Mouse (Mus musculus) adrenal gland (tissue): ENCODE measurements around the gene Pgap1.

Source experiments
- intact Hi-C: fragments of 180-260 bp; cut with DNase I; formaldehyde crosslinking; loops from one replicate; pipeline ENCODE4 v1.15.1; 2025

Gene Pgap1

GRCm38 (mm10) chr1:54523717-54524116, 33.8 kb downstream of the Pgap1 start:
- intact Hi-C loops: no loop called here

- intact Hi-C loops: no loop called here
These were observed 37.4 kb downstream of the Pgap1 start for GRCm38 (mm10) chr1:54520062-54520577.

DNA sequence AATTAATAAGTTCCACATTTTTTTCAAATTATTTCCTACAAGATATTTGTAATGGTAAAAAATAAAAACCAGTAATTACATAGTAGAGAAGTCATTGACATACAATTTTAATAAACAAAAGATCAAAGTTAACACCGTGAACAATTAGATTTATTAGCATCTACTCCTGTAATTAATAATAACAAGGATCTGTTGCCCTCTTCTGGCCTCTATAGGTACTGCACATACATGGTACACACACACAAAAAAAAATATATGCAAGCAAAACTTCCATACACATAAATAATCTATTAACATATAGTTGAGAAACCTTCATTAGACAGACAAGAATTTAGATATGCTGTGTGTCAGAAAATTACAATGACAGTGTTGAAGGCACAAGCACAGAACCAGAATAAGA, 43.6 kb downstream of the Pgap1 start:
- intact Hi-C loops: no loop called here

DNA sequence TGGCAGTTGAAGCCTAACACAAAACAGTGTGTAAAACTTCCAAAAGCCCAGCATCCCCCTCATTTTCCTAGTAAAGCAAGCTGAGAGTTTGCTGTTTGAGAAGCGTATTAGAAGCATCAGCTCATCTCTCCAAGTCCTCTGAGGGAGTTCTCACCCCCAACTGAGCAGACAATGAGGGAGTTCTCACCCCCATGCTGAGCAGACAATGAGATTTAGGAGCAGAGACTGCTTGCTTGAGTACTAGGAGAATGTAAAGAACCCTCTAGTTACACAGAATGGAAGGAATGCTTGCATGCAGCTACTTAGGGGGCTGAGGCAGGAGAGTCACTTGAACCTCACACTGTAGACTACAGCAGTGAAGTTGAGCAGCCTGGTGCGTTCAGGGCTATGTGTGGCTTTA, 59.0 kb downstream of the Pgap1 start:
- intact Hi-C loops: no loop called here

DNA sequence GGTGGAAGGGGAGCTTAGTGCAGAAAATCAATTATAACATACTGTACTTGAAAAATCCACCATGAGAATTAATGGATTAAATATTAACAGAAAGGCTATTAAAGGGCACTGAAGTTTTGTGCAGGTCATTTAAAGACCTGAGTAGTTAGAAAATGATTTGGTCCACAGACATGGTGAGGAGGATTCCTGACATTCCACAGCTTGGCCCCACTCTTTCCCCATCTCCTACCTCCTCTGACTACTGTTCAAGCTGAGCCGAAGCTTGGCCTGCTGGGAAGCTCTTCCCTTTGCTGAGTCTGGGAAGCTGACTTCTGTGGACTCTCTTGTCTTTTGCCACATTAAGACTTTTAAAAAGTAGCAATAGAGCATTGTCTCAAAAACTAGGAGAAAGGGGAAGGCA, 61.2 kb downstream of the Pgap1 start:
- intact Hi-C loops: no loop called here

DNA sequence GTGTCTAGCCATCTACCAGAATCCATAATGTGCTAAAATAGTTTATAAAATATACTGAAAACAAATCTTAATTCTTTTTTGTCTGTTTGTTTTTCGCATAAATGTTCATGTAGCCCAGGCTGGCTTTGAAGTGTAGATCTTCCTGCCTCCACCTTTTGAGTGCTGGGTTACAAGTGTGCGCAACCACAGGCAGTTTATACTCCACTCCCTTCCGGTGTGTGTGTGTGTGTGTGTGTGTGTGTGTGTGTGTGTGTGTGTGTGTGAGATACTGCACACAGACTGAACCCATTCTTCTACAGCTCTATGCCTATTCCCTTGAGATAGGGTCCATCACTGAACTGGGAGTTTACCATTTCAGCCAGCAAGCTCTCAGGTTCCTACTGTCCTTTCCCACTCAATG, 64.0 kb downstream of the Pgap1 start:
- intact Hi-C loops: no loop called here

- intact Hi-C loops: no loop called here
These were observed 65.0 kb downstream of the Pgap1 start for GRCm38 (mm10) chr1:54492435-54492841.

GRCm38 (mm10) chr1:54484744-54485420, 72.6 kb downstream of the Pgap1 start:
- intact Hi-C loops: no loop called here

- intact Hi-C loops: no loop called here
These were observed 77.0 kb downstream of the Pgap1 start for GRCm38 (mm10) chr1:54480491-54480890.

GRCm38 (mm10) chr1:54468662-54469061, 88.8 kb downstream of the Pgap1 start:
- intact Hi-C loops: no loop called here

GRCm38 (mm10) chr1:54467366-54467765, 90.1 kb downstream of the Pgap1 start:
- intact Hi-C loops: no loop called here

DNA sequence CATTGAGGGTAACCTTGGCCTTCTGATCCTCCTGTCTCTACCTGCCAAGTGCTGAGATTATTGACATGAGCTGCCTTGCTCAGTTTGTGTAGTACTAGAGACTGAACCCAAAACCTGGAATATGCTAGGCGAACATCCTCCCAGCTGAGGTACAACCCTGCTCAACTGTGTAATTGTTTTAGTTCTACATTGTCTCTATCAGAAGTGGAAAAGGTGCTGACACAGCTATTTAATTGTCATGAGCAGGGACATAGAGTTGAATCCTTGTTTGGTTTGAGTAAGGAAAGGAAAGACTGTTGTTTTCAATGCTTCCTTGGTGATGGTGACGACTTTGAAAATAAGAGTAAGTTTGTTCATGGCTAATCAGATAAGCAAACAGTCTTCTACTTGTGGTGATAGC, 105.4 kb downstream of the Pgap1 start:
- intact Hi-C loops: no loop called here

DNA sequence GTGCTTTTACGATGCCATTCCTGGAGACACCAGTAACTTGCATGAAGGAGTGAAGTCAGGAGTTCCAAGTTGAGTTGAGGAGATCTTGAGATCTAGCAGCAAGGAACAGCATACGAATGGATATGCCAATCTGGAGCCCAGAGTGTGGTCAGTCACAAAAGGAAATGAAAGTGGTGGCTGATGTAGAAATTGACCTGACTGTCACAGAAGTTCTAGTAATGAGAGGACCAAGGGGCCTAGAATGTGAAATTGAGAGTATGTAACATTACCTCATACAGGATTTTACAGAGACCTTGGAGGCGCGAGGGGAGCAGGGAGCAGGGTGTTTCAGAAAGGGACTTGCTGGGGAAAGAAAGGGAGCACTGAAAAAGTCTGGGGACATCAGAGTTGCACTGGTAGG, 108.7 kb downstream of the Pgap1 start:
- intact Hi-C loops: no loop called here

DNA sequence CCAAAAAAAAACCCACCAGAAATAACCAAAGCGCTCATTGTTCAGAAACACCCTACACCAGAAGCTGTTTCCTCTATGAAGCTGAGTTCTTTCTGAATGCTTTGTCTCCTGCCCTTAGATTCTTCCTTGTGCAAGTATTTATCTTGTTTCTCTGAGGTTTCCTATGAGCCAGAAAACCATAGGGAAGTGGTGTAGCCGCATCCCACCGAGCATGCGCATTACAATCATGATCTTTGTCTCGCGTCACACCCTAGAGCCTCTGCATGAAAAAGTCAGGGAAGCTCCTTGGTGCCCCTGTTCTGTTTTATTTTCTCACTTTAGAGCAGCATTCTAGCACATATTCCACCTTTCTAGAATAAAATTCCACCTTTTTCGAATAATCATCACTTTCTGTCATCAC, 113.8 kb downstream of the Pgap1 start:
- intact Hi-C loops: no loop called here

DNA sequence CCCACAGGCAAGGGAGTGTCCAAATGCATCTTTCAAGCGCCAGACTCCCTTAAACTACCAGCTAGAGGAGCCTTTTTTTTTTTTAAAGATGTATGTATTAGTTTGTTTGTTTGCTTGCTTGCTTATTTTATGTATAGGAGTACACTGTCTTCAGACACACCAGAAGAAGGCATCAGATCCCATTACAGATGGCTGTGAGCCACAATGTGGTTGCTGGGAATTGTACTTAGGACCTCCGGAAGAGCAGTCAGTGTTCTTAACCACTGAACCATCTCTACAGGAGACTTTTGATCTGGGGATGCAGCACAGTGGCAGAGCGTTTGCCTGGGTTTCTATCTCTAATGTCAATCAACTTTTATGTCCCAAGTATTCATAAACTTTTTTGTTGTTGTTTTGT, 118.4 kb downstream of the Pgap1 start:
- intact Hi-C loops: no loop called here

DNA sequence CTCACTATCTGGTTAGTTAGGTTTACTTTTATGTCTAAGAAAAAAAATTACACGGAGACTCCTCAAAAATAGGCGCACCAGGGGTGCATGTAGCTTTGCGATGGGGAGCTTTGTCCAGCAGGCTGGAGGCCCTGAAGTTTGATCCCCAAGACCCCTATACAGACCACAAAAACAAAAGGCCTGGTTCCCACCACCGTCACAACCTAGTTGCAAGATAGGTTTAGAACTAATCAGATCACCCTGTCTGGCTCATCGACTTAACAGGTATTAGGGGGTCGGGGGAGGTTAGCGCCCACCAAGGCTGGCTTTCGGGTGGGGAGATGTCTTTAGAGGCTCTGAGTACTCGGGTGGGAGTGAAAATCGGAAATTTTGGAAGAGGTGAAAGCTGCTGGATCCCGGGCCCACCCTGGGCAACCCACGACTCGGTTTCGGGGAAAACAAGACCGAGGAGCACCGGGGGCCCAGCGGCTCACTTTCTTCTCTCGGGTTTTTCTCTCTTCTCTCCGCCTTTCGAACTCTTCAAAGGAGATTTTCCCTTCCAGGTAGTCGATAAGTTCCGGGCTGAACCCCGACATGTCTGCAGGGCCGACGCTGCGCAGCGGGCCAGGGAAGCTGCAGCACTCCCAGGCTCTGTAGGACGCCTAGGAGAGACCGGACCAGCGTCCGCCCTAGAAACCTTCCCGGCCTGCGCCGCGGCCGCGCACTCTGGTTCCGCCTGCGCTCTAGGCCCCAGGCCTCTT, 119.0 kb downstream of the Pgap1 start, which contains the start of gene Gtf3c3:
TSS of gene Gtf3c3 (minus strand) at position 632 of the 740 bp plus-strand sequence.
- intact Hi-C loops: no loop called here
